Mouse (Mus musculus) heart, adult 11 months (tissue): ENCODE results near the gene Olfr917.

Source experiments
- DNase-seq: peaks from one replicate; pipeline ENCODE4 v3.0.0; 2022

Olfr917 gene

DNA sequence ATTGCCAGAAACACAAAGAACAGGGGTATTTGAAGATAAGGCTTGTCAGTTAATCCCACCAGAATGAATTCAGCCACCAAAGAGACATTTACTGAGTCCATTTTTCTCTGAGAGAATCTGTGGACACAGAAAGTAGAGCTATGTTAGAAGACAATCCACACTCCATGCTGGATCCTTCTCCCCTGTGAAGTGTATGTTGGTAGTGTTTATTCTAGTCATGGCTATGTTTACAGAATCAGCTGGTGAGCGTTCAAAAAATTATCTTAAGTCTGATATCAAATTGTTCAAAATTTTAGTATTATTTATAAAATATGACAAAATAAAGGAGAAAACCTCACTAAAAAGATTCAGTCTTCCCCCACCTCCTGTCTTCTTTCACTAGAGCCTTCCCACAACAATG is at the start of gene Olfr917:
TSS of gene Olfr917 (minus strand) at position 101 of the 400 bp plus-strand sequence.
- no peak for DNase-seq

DNA sequence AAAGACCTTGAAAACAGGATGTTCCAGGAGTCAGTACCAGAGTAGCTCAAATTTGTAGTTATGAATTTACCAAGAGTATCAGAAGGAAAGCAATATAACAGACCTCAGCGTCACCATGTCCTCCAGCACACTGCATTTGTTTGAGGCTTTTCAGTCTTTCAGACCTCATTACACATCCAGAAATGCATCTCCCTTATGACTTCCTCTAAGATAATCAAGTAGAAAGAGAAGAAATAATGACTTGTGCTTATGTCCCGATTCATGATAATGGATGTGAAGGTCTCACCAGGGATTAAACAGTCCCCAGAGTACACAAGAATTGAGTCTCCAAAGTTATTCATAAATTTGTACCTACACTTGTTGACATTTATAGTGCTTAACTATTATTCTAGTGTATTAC is 8.9 kb upstream of the Olfr917 start, which contains the start of gene Olfr918:
TSS of gene Olfr918 (minus strand) at position 101 of the 400 bp plus-strand sequence.
- DNase-seq: no peak

DNA sequence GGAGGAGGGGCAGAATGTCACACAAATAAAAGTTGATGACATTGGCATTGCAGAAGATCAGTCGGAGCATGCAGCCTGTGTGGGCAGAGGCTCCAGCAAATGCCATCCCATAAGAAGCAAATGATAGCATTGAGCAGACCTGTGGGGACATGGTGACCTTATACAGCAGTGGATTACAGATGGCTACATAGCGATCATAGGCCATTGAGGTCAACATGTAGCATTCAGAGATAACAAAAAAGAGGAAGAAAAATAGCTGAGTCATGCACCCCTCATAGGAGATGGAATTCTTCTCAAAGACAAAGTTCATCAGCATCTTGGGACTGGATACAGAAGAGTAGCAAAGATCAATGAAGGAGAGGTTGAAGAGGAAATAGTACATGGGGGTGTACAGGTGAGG is 7.2 kb upstream of the Olfr917 start:
- DNase-seq: no peak

DNA sequence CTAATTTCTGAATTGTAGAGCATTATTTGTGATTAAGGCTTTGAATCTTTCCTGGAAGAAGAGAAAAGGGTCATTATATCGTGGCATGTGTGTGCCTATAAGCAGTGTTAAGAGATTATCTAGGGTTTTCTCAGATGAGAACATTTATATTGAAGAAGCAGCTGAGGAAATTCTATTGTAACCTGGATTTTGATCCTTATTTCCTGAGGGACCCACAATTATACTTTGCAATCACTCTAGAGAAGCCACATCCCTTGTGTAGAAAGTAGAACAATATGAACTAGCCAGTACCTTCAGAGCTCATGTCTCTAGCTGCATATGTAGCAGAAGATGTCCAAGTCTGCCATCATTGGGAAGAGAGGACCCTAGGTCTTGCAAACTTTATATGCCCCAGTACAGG is 5.9 kb downstream of the Olfr917 start, which contains the start of gene Olfr916:
TSS of gene Olfr916 (minus strand) at position 101 of the 400 bp plus-strand sequence.
- DNase-seq: no peak

DNA sequence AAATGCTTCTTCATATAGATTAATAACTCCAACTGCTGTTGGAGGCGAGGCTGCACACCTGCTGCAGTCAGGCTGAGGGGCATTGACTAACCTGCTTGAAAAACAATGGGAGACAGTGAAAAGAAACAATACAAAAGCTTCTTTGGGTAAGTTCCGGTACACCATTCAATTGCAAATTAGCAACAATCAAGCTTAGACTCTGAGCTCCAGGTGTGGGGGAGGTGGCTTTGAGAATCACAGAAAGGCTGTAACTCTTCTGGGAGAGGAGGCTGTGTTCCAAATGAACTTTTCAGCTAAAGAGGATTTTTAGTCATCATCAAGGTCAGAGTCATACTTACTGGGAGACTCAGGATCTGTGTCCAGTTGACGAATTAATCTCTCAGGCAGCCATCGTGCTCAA is 33.2 kb downstream of the Olfr917 start:
- DNase-seq: no peak
